Comparison of ENCODE assay signal across 10 mouse cellular contexts in the genomic region with DNA sequence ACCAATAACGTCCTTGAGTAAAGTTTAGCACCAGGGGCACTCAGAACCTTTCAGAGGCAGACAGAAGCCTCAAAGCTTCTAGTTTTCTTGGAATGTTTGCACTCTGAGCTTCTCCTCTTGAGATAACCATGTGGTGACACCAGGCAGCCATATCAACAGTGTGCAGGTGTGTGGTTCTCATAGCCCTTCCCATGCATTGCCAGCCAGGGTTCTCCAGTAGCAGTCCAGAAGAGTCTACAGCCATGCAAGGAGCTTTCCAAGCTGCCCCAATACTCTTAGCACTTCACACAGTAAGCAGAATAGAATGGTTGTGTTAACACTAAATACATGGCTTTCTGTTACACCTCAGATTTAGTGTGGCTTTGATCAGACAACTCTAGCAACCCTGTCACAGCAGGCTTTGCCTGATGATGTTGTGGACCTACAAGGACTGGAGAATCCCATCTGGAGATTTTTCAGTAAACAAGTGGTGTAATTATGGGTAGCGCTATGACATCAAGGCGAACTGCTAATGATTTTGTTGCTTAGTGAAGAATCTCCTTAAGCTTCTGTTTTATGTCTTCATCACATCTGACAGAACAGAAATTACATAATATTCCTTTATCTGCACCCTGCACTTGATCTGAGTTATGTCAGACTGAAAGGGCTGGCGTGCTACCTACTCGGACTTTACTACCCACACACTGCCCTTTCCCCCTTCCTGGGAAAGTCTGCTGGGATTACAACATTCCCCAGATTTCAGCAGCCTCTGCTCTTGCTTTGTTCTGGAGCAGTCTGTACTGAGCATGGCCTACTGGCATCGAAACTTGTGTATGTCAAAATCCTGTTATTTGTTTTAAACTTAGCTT.
A peak's percentile ranks its signal among the peaks of the same experiment; 100 is the strongest.
DNase-seq lines count a peak whose midpoint lies in the region; ATAC-seq lines count a peak whose summit lies in the region.
"Had no signal": no experiment of that assay in that cellular context is flagged by ENCODE, and none has a peak within 500 bp of the region (broad histone marks: within the 10 kb centered on the region; RNA-seq: fewer than 3 reads in every experiment).

No protein-coding gene starts in this region.

- H3K4me2 ChIP-seq in heart, embryonic 16.5 days (ENCODE audit: low read depth, low read length): no peak overlapping the region
- H3K4me2 ChIP-seq in liver, embryonic 13.5 days: no peak overlapping the region
- H3K4me2 ChIP-seq: limb, embryonic 15.5 days had no signal

- peak; percentile 3 to 21 for DNase-seq in kidney, postnatal 36 days
- no peak for DNase-seq in kidney, postnatal 14 days
- no peak for DNase-seq in liver, embryonic 13.5 days
- peak; percentile 41 to 64 for DNase-seq in lung, postnatal 4 days
- no peak for DNase-seq in frontal cortex, postnatal 14 days (ENCODE audit: low spot score in 2 of 2)
- DNase-seq in midbrain, embryonic 10.5 days (ENCODE audit: low spot score): no peak
- DNase-seq: gastrocnemius, adult 2 months had no signal

- H3K4me1 ChIP-seq in heart, embryonic 16.5 days (ENCODE audit: control insufficient read depth, insufficient read depth, low read length): no peaks in the 10 kb centered on the region; the same call in 1 of the 2 replicates
- no peaks in the 10 kb centered on the region for H3K4me1 ChIP-seq in liver, embryonic 13.5 days (replicated peaks)
- H3K4me1 ChIP-seq in midbrain, embryonic 10.5 days: no peaks in the 10 kb centered on the region
- H3K4me1 ChIP-seq: limb, embryonic 15.5 days had no signal

- no peaks in the 10 kb centered on the region for H3K27me3 ChIP-seq in heart, embryonic 16.5 days (ENCODE audit: control insufficient read depth, insufficient read depth, low read length)
- H3K27me3 ChIP-seq in liver, embryonic 13.5 days: no peaks in the 10 kb centered on the region
- H3K27me3 ChIP-seq in midbrain, embryonic 10.5 days (ENCODE audit: low read depth, poor library complexity, severe bottlenecking): no peaks in the 10 kb centered on the region
- H3K27me3 ChIP-seq: limb, embryonic 15.5 days had no signal

- no peaks in the 10 kb centered on the region for H3K9me3 ChIP-seq in heart, embryonic 16.5 days (replicated peaks; ENCODE audit: control insufficient read depth, low read length)
- no peaks in the 10 kb centered on the region for H3K9me3 ChIP-seq in liver, embryonic 13.5 days (replicated peaks)
- no peaks in the 10 kb centered on the region for H3K9me3 ChIP-seq in midbrain, embryonic 10.5 days (replicated peaks)
- H3K9me3 ChIP-seq: limb, embryonic 15.5 days had no signal

- no peak overlapping the region for H3K27ac ChIP-seq in heart, embryonic 16.5 days (ENCODE audit: low read length)
- H3K27ac ChIP-seq in liver, embryonic 13.5 days: no peak overlapping the region
- H3K27ac ChIP-seq in midbrain, embryonic 10.5 days (replicated peaks): no peak overlapping the region
- H3K27ac ChIP-seq: gastrocnemius, adult 2 months; kidney, postnatal 0 days; limb, embryonic 15.5 days had no signal

- ATAC-seq in heart, embryonic 16.5 days (replicated peaks; ENCODE audit: extremely low read depth, insufficient read depth, low FRiP score): peak; percentile 32; the same call in 1 of the 2 replicates
- peak; percentile 85 for ATAC-seq in liver, embryonic 13.5 days (ENCODE audit: low read depth)

- 37% methylated on average over 6 of the region's 6 CpGs for WGBS in heart, embryonic 16.5 days
- 50% methylated on average over 6 of the region's 6 CpGs for WGBS in liver, embryonic 13.5 days (ENCODE audit: insufficient replicate concordance)
- 90% methylated on average over 6 of the region's 6 CpGs for WGBS in midbrain, embryonic 10.5 days

- no peak overlapping the region for H3K4me3 ChIP-seq in heart, embryonic 16.5 days (ENCODE audit: low read length)
- H3K4me3 ChIP-seq in liver, embryonic 13.5 days (replicated peaks): no peak overlapping the region
- no peak overlapping the region for H3K4me3 ChIP-seq in midbrain, embryonic 10.5 days
- H3K4me3 ChIP-seq: gastrocnemius, adult 2 months; limb, embryonic 15.5 days had no signal

- no peaks in the 10 kb centered on the region for H3K36me3 ChIP-seq in heart, embryonic 16.5 days (ENCODE audit: control insufficient read depth, insufficient read depth)
- H3K36me3 ChIP-seq in liver, embryonic 13.5 days: no peaks in the 10 kb centered on the region
- H3K36me3 ChIP-seq in midbrain, embryonic 10.5 days: no peaks in the 10 kb centered on the region
- H3K36me3 ChIP-seq: limb, embryonic 15.5 days had no signal

- no peak overlapping the region for H3K9ac ChIP-seq in heart, embryonic 16.5 days (ENCODE audit: low read length)
- H3K9ac ChIP-seq in liver, embryonic 13.5 days: no peak overlapping the region
- H3K9ac ChIP-seq: limb, embryonic 15.5 days had no signal

Comparison
In these comparisons a context has a peak if more than half of its experiments do, and no peak if none do; other contexts are left out.
1. DNase-seq: peak in kidney, postnatal 36 days (2 of 2) and lung, postnatal 4 days (2 of 2); none in kidney, postnatal 14 days (single experiment), liver, embryonic 13.5 days (single experiment), frontal cortex, postnatal 14 days (0 of 2) and midbrain, embryonic 10.5 days (single experiment).